Mouse (Mus musculus): ENCODE data around the gene Tenm4. TPM values are rescaled to one million over a fixed set of nuclear protein-coding genes. Genes with fewer than 3 reads are reported as not detected.

Gene Tenm4
- polyA plus RNA-seq, 1 experiment from 2014 or later, result 22.1 TPM

DNA sequence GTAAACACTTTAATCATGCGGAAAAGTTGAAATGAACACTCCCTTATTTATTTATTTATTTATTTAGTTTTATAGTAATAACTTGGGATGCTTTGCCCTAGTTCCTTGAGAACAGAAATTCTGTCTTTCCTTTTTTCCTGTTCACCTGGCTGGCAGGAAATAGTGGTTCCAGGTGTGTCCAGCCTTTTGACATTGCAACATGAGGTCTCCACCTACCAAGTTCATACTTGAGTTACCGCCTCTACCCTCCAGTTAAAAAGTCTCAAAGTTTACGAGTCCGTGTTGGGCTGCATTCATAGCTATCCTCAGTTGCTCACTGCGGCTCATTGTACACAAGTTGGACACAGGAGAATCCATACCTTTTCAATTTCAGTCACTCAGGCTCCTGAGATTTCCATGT lies 781.0 kb downstream of the Tenm4 start:
- Histone ChIP-seq H3K4me1 (replicated peaks) (peaks cover 19% of the 10 kb centered on the region), H3K9me3 (0 out of 2 replicates have a peak, but pooled peaks cover 2% of the 10 kb centered on the region), H3K36me3 (peaks cover 10% of the 10 kb centered on the region), H3K27ac (peak overlapping the region; percentile 90), H3K27me3 (ENCODE audit: insufficient read depth, poor library complexity, severe bottlenecking) (no peaks in the 10 kb centered on the region), H3K4me3 (peak overlapping the region; percentile 96)
- 40% methylated on average over 5 of the region's 5 CpGs for WGBS
- no peak for DNase-seq (ENCODE audit: low spot score)

GRCm38 (mm10) chr7:96959168-96959567 lies 788.1 kb downstream of the Tenm4 start:
- no peak overlapping the region for H3K4me3 ChIP-seq
- DNase-seq (ENCODE audit: low spot score), result no peak
- no peak overlapping the region for H3K27ac ChIP-seq
- no peaks in the 10 kb centered on the region for H3K4me1 ChIP-seq (replicated peaks)
- H3K27me3 ChIP-seq (ENCODE audit: insufficient read depth, poor library complexity, severe bottlenecking), result no peaks in the 10 kb centered on the region
- no peaks in the 10 kb centered on the region for H3K9me3 ChIP-seq
- 93% methylated on average over 5 of the region's 5 CpGs for WGBS
- peaks cover 77% of the 10 kb centered on the region for H3K36me3 ChIP-seq

MicroRNAs encoded within 50 kb of the gene (microRNA counts, 519-probe panel; counts per million panel counts)
- 1,255 counts per million, percentile 77 among the panel's probes with 10 or more counts for microRNA mmu-miR-708
